Comparison of ENCODE assay signal across 8 mouse cellular contexts in the genomic region with DNA sequence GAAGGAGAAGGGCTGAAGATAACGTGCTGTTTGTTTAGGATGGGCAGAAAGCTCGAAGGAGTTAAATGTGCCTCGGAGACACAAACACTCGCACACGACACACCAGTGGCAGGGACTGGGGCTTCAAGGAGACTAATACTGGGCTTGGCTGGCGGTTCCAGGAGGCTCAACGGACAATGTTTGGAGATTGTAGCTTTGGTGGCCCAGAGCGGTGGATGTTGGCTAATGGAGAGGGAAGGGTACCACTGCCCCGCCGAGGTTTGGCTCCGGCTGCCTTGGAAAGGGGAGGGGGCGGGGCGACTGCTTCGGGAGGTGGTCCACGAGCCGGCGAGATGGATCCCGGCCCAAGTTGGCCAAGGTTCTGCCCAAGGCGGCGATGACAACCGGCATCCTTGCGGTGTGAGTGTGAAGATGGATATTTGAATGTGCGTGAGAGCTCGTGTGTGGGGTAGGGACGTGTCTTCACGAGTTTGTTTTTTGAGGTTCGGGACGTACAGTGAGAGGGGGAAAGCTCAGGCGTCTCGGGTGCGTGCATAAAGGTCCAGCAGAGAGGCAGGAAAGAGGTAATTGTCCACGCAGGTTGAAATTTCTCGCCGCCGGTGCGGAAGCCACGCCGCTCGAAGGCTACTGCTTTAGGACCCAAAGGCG. TPM values are rescaled to one million over a fixed set of nuclear protein-coding genes. Genes with fewer than 3 reads are reported as not detected.
DNase-seq lines count a peak whose midpoint lies in the region; ATAC-seq and TF ChIP-seq lines count a peak whose summit lies in the region.

No protein-coding gene starts in this region.

- H3K27me3 ChIP-seq in testis, adult 2 months (ENCODE audit: control insufficient read depth, insufficient read depth, low read length), result peaks cover 3% of the 10 kb centered on the region; the same call in 1 of the 2 replicates
- H3K27me3 ChIP-seq in liver, embryonic 12.5 days (replicated peaks), result peaks cover 55% of the 10 kb centered on the region

- ATAC-seq in hematopoietic stem cell, adult 5-6 weeks (replicated peaks in 1 of 2; ENCODE audit: insufficient read depth in 1 of 2, low FRiP score in 2 of 2, low TSS enrichment in 1 of 2, low read depth in 1 of 2, poor library complexity in 2 of 2, severe bottlenecking in 2 of 2), result peak; percentile 29 to 39; a peak in 2 of 4 replicates
- ATAC-seq in liver, embryonic 12.5 days, result no peak

- H3K9ac ChIP-seq in liver, embryonic 12.5 days, result no peak overlapping the region

- no peaks in the 10 kb centered on the region for H3K36me3 ChIP-seq in testis, adult 2 months (ENCODE audit: control insufficient read depth, insufficient read depth, low read length)
- no peaks in the 10 kb centered on the region for H3K36me3 ChIP-seq in liver, embryonic 12.5 days

- WGBS in liver, embryonic 12.5 days (ENCODE audit: insufficient replicate concordance), result 6% methylated on average over 40 of the region's 40 CpGs

- no peak for TF ChIP-seq CTCF in testis, adult 2 months (IDR thresholded peaks at IDR 0.05; ENCODE audit: control insufficient read depth, insufficient read depth, insufficient replicate concordance, low read depth, low read length)

- TF ChIP-seq POLR2A in testis, adult 2 months (IDR thresholded peaks at IDR 0.05; ENCODE audit: control insufficient read depth, low read depth, low read length), result no peak

- H3K4me3 ChIP-seq in testis, adult 2 months (ENCODE audit: control insufficient read depth, low read depth, low read length), result peak overlapping the region; percentile 32
- peak overlapping the region; percentile 3; the same call in 1 of the 2 replicates for H3K4me3 ChIP-seq in liver, embryonic 12.5 days

- H3K9me3 ChIP-seq in liver, embryonic 12.5 days (replicated peaks), result no peaks in the 10 kb centered on the region

- peak; percentile 36 for DNase-seq in embryo, embryonic 10.5 days (ENCODE audit: low spot score)
- DNase-seq in embryo, embryonic 10 days (ENCODE audit: low spot score), result no peak
- DNase-seq in testis, postnatal 14 days (ENCODE audit: low spot score), result no peak
- peak; percentile 51 for DNase-seq in right cerebral cortex, postnatal 14 days
- no peak for DNase-seq in ovary, postnatal 10 days (ENCODE audit: low spot score)

- peaks cover 11% of the 10 kb centered on the region for H3K4me1 ChIP-seq in testis, adult 2 months (ENCODE audit: control insufficient read depth, insufficient read depth, low read length)
- no peaks in the 10 kb centered on the region; the same call in 1 of the 2 replicates for H3K4me1 ChIP-seq in liver, embryonic 12.5 days

- no peak overlapping the region for H3K27ac ChIP-seq in testis, adult 2 months (ENCODE audit: control insufficient read depth, insufficient read depth, low read depth, low read length)
- no peak overlapping the region for H3K27ac ChIP-seq in liver, embryonic 12.5 days

- H3K4me2 ChIP-seq in liver, embryonic 12.5 days, result peak overlapping the region; percentile 44

RNA-seq across cellular contexts. Expression of a gene that starts 0.9 kb away (rescaled TPM):
- polyA plus RNA-seq in testis, adult 2 months (2012; rRNA removed), result 2.8 and 3.2 TPM in 2 replicates
- total RNA-seq in hematopoietic stem cell, adult 5-6 weeks (2017), result not detected in 2 replicates
- polyA plus RNA-seq in liver, embryonic 12.5 days (2016; fragmentation: Nextera tagmentation; extraction: Ambion mirVana), result 0.05 TPM in 1 of 2 replicates, not detected in the other

RNA-seq across cellular contexts. Expression of a gene that starts 53.2 kb away (rescaled TPM):
- 99.6 and 107 TPM in 2 replicates for polyA plus RNA-seq in testis, adult 2 months (2012; rRNA removed)
- 40.1 and 42.6 TPM in 2 replicates for total RNA-seq in hematopoietic stem cell, adult 5-6 weeks (2017)
- polyA plus RNA-seq in liver, embryonic 12.5 days (2016; fragmentation: Nextera tagmentation; extraction: Ambion mirVana), result 16.7 and 17.4 TPM in 2 replicates

Comparison
In these comparisons a context has a peak if more than half of its experiments do, and no peak if none do; other contexts are left out.
1. DNase-seq: peak in embryo, embryonic 10.5 days (single experiment) and right cerebral cortex, postnatal 14 days (single experiment); none in embryo, embryonic 10 days (single experiment), testis, postnatal 14 days (single experiment) and ovary, postnatal 10 days (single experiment).